Mouse (Mus musculus) CH12.LX (cell line): ENCODE results near the gene Cenpt.

ENCODE experiments used
- CHD2 ChIP-seq: IDR thresholded peaks from 2 replicates; pipeline ENCODE4 v1.6.1; 2011; ENCODE audit warnings: low read length, improper control_type of control experiment
- CTCF ChIP-seq, 2 experiments: IDR thresholded peaks in 1 of 2; conservative IDR thresholded peaks in 1 of 2; 2 replicates each; pipeline ENCODE4 v1.5.1; 2011 to 2012; ENCODE audit warnings: low read depth in 2 of 2, low read length in 2 of 2, improper control_type of control experiment in 1 of 2, inconsistent platforms in 1 of 2, mild to moderate bottlenecking in 1 of 2, moderate library complexity in 1 of 2
- EP300 ChIP-seq: IDR thresholded peaks from 2 replicates; pipeline ENCODE4 v1.6.1; 2011; ENCODE audit warnings: low read length, improper control_type of control experiment
- HCFC1 ChIP-seq: IDR thresholded peaks from 2 replicates; pipeline ENCODE4 v1.6.1; 2012; ENCODE audit warnings: low read depth, mild to moderate bottlenecking, inconsistent platforms, low read length, improper control_type of control experiment
- MAFK ChIP-seq: IDR thresholded peaks from 2 replicates; pipeline ENCODE4 v1.6.1; 2011; ENCODE audit warnings: low read length, improper control_type of control experiment; ENCODE audit not compliant: insufficient replicate concordance
- MAX ChIP-seq: IDR thresholded peaks from 2 replicates; pipeline ENCODE4 v1.6.1; 2011; ENCODE audit warnings: low read length, improper control_type of control experiment
- NRF1 ChIP-seq: IDR thresholded peaks from 2 replicates; pipeline ENCODE4 v1.6.1; 2014; ENCODE audit warnings: low read depth, mild to moderate bottlenecking, inconsistent platforms, low read length, improper control_type of control experiment, moderate library complexity
- POLR2A ChIP-seq: IDR thresholded peaks from 2 replicates; pipeline ENCODE4 v1.6.1; 2011; ENCODE audit warnings: low read depth, mild to moderate bottlenecking, improper control_type of control experiment, low read length
- ZC3H11A ChIP-seq: IDR thresholded peaks from 2 replicates; pipeline ENCODE4 v1.6.1; 2012; ENCODE audit warnings: low read depth, mild to moderate bottlenecking, inconsistent platforms, low read length, improper control_type of control experiment

DNA sequence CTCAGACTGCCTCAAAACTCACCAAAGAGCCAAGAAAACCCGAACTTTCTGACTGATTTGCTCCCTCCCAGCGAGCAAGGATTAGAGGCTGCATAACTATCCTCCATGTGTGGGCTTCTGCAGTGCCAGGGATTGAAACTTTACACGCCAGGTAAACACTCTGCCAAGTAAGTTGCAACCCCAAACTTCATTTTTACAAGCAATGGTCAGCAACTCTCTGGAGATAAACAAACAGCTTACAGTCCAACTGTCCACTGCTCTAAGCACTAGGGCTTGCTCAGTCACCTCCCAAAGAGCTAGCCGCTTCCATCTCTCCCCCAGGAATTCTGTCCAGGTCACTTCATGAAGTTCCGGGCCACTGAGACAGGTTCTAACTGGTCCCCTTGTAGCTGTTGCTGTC, 54.7 kb downstream of the Cenpt start:
- no peak for TF ChIP-seq CTCF (conservative IDR thresholded peaks at IDR 0.05 in 1 of 2, IDR thresholded peaks at IDR 0.05 in 1 of 2; ENCODE audit: low read depth in 2 of 2, low read length in 2 of 2)
- no peak for TF ChIP-seq POLR2A
- TF ChIP-seq MAX: no peak
- TF ChIP-seq HCFC1: no peak
- no peak for TF ChIP-seq ZC3H11A
- no peak for TF ChIP-seq MAFK
- no peak for TF ChIP-seq NRF1
- TF ChIP-seq EP300: no peak
- no peak for TF ChIP-seq CHD2
